Mouse (Mus musculus): Measurements from ENCODE around the gene Gcm2. TPM values are rescaled to one million over a fixed set of nuclear protein-coding genes. Genes with fewer than 3 reads are reported as not detected.

The Gcm2 gene
- total and polyA plus RNA-seq, 2 experiments from 2014 or later: not detected

GRCm38 (mm10) chr13:41129061-41129460 lies 18.2 kb upstream of the Gcm2 start:
- no peak for DNase-seq (ENCODE audit: low spot score)
- Histone ChIP-seq H3K36me3 (replicated peaks; ENCODE audit: control insufficient read depth, insufficient read depth, low read length) (no peaks in the 10 kb centered on the region), H3K4me1 (ENCODE audit: control insufficient read depth, insufficient read depth) (no peaks in the 10 kb centered on the region), H3K9me3 (replicated peaks; ENCODE audit: control insufficient read depth, low read length) (no peaks in the 10 kb centered on the region), H3K27me3 (ENCODE audit: control insufficient read depth, insufficient read depth, low read length) (no peaks in the 10 kb centered on the region), H3K27ac (ENCODE audit: low read depth) (no peak overlapping the region), H3K4me2 (ENCODE audit: low read depth, low read length) (no peak overlapping the region), H3K4me3 (ENCODE audit: low read depth, low read length) (no peak overlapping the region), H3K9ac (replicated peaks; ENCODE audit: low read depth, low read length) (no peak overlapping the region)
- WGBS: 77% methylated on average over 8 of the region's 8 CpGs
- ATAC-seq (ENCODE audit: insufficient read depth, low read depth): no peak
- no peak for TF ChIP-seq EP300 (IDR thresholded peaks at IDR 0.05; ENCODE audit: low read depth)
- no peak for TF ChIP-seq CTCF (IDR thresholded peaks at IDR 0.05; ENCODE audit: low read depth)

DNA sequence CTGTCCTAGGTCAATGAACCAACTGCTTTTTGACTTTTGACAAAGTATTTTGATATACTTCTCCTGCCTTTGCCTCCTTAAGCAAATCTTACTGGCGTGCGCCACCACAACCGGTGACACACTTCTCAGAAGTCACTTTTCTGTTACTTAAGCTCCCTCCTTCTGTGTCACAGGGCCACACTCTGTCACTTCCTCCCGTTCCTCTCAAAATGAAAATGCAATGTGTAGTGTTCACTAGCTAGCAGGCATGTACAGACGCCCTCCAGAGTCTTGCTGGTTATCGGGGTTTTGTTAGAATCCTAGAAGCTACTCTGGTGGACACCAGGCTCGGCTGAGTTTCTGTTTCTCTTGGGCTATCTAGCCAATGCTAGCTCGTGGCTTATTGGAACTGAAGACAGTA lies 17.5 kb upstream of the Gcm2 start:
- no peak overlapping the region for H3K4me2 ChIP-seq (ENCODE audit: low read depth, low read length)
- WGBS: 75% methylated on average over 8 of the region's 8 CpGs
- no peak overlapping the region for H3K27ac ChIP-seq (ENCODE audit: low read depth)
- ATAC-seq (ENCODE audit: insufficient read depth, low read depth) (no peak), DNase-seq (ENCODE audit: low spot score) (no peak)
- H3K36me3 ChIP-seq (replicated peaks; ENCODE audit: control insufficient read depth, insufficient read depth, low read length): no peaks in the 10 kb centered on the region
- no peaks in the 10 kb centered on the region for H3K4me1 ChIP-seq (ENCODE audit: control insufficient read depth, insufficient read depth)
- H3K9me3 ChIP-seq (replicated peaks; ENCODE audit: control insufficient read depth, low read length): no peaks in the 10 kb centered on the region
- no peak overlapping the region for H3K9ac ChIP-seq (replicated peaks; ENCODE audit: low read depth, low read length)
- TF ChIP-seq CTCF (IDR thresholded peaks at IDR 0.05; ENCODE audit: low read depth): no peak
- no peak for TF ChIP-seq EP300 (IDR thresholded peaks at IDR 0.05; ENCODE audit: low read depth)
- H3K4me3 ChIP-seq (ENCODE audit: low read depth, low read length): no peak overlapping the region
- no peaks in the 10 kb centered on the region for H3K27me3 ChIP-seq (ENCODE audit: control insufficient read depth, insufficient read depth, low read length)

- ATAC-seq (ENCODE audit: insufficient read depth, low read depth) (no peak), DNase-seq (ENCODE audit: low spot score) (no peak)
- WGBS: 89% methylated on average over 6 of the region's 6 CpGs
- Histone ChIP-seq H3K27me3 (ENCODE audit: control insufficient read depth, insufficient read depth, low read length) (no peaks in the 10 kb centered on the region), H3K4me2 (ENCODE audit: low read depth, low read length) (no peak overlapping the region), H3K9me3 (replicated peaks; ENCODE audit: control insufficient read depth, low read length) (no peaks in the 10 kb centered on the region), H3K4me1 (ENCODE audit: control insufficient read depth, insufficient read depth) (no peaks in the 10 kb centered on the region), H3K9ac (replicated peaks; ENCODE audit: low read depth, low read length) (no peak overlapping the region), H3K4me3 (ENCODE audit: low read depth, low read length) (no peak overlapping the region), H3K36me3 (replicated peaks; ENCODE audit: control insufficient read depth, insufficient read depth, low read length) (no peaks in the 10 kb centered on the region), H3K27ac (ENCODE audit: low read depth) (no peak overlapping the region)
- no peak for TF ChIP-seq CTCF (IDR thresholded peaks at IDR 0.05; ENCODE audit: low read depth)
- no peak for TF ChIP-seq EP300 (IDR thresholded peaks at IDR 0.05; ENCODE audit: low read depth)
These were observed 12.9 kb upstream of the Gcm2 start for GRCm38 (mm10) chr13:41123666-41124225.

GRCm38 (mm10) chr13:41119152-41119945 lies 8.5 kb upstream of the Gcm2 start:
- Histone ChIP-seq H3K9ac (replicated peaks; ENCODE audit: low read depth, low read length) (no peak overlapping the region), H3K27ac (ENCODE audit: low read depth) (no peak overlapping the region), H3K4me3 (ENCODE audit: low read depth, low read length) (no peak overlapping the region), H3K4me2 (ENCODE audit: low read depth, low read length) (no peak overlapping the region), H3K4me1 (ENCODE audit: control insufficient read depth, insufficient read depth) (no peaks in the 10 kb centered on the region), H3K27me3 (ENCODE audit: control insufficient read depth, insufficient read depth, low read length) (0 out of 2 replicates have a peak, but pooled peaks cover 2% of the 10 kb centered on the region), H3K36me3 (replicated peaks; ENCODE audit: control insufficient read depth, insufficient read depth, low read length) (no peaks in the 10 kb centered on the region), H3K9me3 (replicated peaks; ENCODE audit: control insufficient read depth, low read length) (no peaks in the 10 kb centered on the region)
- TF ChIP-seq EP300 (IDR thresholded peaks at IDR 0.05; ENCODE audit: low read depth) (no peak), CTCF (IDR thresholded peaks at IDR 0.05; ENCODE audit: low read depth) (no peak)
- ATAC-seq (ENCODE audit: insufficient read depth, low read depth): no peak
- no peak for DNase-seq (ENCODE audit: low spot score)
- WGBS: 40% methylated on average over 9 of the region's 9 CpGs

- H3K9me3 ChIP-seq (replicated peaks; ENCODE audit: control insufficient read depth, low read length): no peaks in the 10 kb centered on the region
- H3K4me1 ChIP-seq (ENCODE audit: control insufficient read depth, insufficient read depth): no peaks in the 10 kb centered on the region
- TF ChIP-seq CTCF (IDR thresholded peaks at IDR 0.05; ENCODE audit: low read depth) (no peak), EP300 (IDR thresholded peaks at IDR 0.05; ENCODE audit: low read depth) (no peak)
- H3K9ac ChIP-seq (replicated peaks; ENCODE audit: low read depth, low read length): no peak within 1 kb of the TSS
- H3K27me3 ChIP-seq (ENCODE audit: control insufficient read depth, insufficient read depth, low read length): 0 out of 2 replicates have a peak, but pooled peaks cover 8% of the 10 kb centered on the region
- no peak within 1 kb of the TSS for H3K4me3 ChIP-seq (ENCODE audit: low read depth, low read length)
- ATAC-seq (ENCODE audit: insufficient read depth, low read depth) (no peak), DNase-seq (ENCODE audit: low spot score) (no peak)
- H3K27ac ChIP-seq (ENCODE audit: low read depth): no peak within 1 kb of the TSS
- no peaks in the 10 kb centered on the region for H3K36me3 ChIP-seq (replicated peaks; ENCODE audit: control insufficient read depth, insufficient read depth, low read length)
- peak within 1 kb of the TSS; percentile 31 for H3K4me2 ChIP-seq (ENCODE audit: low read depth, low read length)
- 21% methylated on average over 14 of the region's 14 CpGs for WGBS
These were observed 3.1 kb upstream of the Gcm2 start, which contains the start of gene Sycp2l for GRCm38 (mm10) chr13:41113940-41114339. Sycp2l (plus strand) TSS chr13:41114307.

Measured in heart, postnatal 0 days (tissue).